Mouse (Mus musculus) frontal cortex, postnatal 36 days (tissue): ENCODE measurements at regions not wholly inside any gene's neighbourhood (a gene's known extent, or its start where the extent isn't known, plus 50 kb on each side); places are given as distances from the start of the nearest gene placed in this dataset.

Experiments
- DNase-seq, 2 experiments: peaks; one replicate each; pipeline ENCODE4 v3.0.0; 2022; ENCODE audit warnings: low spot score in 2 of 2

DNA sequence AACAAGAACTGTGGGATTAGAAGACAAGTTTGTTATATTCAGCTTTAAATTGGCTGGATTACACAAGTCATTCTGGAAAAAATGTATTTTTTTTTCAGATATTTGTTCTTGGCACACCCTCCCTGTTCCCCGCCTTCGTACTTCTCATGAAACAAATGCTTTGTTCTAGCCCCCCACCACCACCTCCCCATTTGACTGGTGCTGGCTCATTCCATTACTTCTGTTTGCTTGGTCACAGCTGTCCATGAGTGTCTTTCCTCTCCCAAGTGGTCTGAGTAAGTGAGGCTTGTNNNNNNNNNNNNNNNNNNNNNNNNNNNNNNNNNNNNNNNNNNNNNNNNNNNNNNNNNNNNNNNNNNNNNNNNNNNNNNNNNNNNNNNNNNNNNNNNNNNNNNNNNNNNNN lies 491.8 kb downstream of the Lmo4 start:
- DNase-seq, result no peak

- peak in 1 of 2 experiments; percentile 25 for DNase-seq
Measured at GRCm38 (mm10) chr3:143710805-143711469, 494.1 kb downstream of the Lmo4 start.

- no peak for DNase-seq
Measured at GRCm38 (mm10) chr3:143706679-143707078, 498.3 kb downstream of the Lmo4 start.

DNA sequence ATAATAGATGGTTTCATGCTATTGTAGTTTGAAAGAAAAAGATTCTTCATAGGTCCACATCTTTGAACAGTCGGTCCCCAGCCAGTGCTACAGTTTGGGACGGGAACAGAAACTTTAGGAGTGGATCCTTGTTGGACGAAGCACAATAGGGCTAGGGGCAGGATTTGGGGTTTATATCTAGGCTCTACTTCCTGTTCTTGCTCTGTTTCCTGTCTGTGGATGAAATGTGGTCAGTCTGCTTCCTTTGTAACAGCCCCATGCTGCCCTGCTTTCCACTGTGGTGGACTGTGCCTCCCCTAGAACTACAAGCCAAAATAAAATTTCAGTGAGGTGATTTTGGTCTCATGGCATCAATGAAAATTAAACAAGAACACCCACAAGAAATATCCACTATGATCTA lies 510.2 kb downstream of the Lmo4 start:
- no peak for DNase-seq

GRCm38 (mm10) chr3:143685742-143686141 lies 519.3 kb downstream of the Lmo4 start:
- no peak for DNase-seq

GRCm38 (mm10) chr3:143678186-143678585 lies 526.8 kb downstream of the Lmo4 start:
- no peak for DNase-seq

- no peak for DNase-seq
Measured at GRCm38 (mm10) chr3:143674855-143675254, 530.2 kb downstream of the Lmo4 start.

DNA sequence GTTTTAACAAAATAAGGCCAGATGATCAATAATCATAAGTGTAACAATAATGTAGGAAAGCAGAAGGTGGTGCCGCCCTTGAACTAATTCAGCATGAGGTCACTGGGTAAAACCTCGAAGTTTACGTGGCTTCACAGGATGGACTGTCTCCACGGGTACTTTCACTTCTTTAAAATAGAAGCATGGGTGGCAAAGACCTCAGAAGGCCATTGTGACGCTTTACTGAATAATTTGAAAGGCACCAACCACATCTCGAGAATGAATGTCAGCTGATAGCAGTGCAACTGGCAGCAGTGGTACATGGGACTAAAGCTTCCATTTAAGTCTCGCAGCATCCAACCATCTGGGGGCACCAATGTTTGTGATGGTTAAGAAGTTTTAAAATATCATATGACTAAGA lies 530.6 kb downstream of the Lmo4 start:
- DNase-seq, result no peak

GRCm38 (mm10) chr3:143662041-143662685 lies 542.9 kb downstream of the Lmo4 start:
- DNase-seq, result no peak

GRCm38 (mm10) chr3:143659421-143659978 lies 545.5 kb downstream of the Lmo4 start:
- DNase-seq, result no peak

DNA sequence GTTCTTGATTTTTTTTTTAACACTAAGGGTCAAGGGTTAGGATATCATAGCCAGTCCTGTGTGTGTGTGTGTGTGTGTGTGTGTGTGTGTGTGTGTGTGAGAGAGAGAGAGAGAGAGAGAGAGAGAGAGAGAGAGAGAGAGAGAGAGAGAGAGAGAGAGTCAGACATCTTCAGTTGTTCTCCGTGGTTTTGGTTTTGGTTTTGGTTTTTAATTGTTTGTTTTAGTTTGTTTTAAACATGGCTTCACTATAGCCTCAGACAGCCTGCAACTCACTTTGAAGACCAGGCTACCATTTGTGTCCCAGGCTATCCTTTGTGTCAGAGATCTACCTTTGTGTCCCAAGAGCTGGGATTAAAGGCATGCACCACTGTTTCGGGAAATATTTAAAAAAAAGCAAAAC lies 557.8 kb downstream of the Lmo4 start:
- DNase-seq, result no peak

DNA sequence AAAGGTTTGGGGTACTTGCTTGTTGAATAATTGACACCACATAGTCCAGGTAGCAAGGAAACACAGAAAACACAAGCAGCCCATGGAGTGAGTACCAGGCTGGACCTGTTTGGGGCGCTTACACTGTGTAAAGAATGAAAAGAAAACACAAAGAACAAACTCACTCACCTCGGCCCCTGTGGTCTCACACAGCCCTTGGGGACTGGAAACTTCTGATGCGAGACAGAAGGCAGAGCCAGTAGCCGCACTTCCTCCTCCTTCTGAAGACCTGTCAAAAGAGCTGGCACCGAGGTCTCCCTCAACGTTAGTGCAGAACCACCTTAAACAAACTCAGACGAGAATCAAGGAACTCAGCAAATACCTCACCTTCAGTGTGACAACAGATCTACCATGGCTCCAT lies 558.2 kb downstream of the Lmo4 start:
- no peak for DNase-seq

DNA sequence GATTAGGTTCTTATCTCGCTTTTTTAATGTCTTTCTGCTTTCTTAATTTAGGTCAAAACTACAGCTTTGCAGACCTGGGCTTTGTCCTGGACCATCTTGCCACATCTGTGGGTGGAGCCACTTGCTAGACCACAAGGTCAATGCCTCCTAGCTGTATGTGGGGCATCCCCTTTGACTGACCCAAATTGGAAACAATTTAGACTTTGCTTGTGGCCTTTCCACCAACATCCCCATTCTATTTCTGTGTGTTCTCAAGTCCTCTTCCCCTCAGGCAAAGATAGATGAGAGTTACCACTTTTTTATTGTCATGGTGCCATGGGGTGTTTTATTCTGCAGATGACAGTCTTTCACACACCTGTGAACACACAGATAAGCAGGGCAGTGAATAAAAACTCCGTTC lies 572.0 kb downstream of the Lmo4 start:
- DNase-seq, result no peak

DNA sequence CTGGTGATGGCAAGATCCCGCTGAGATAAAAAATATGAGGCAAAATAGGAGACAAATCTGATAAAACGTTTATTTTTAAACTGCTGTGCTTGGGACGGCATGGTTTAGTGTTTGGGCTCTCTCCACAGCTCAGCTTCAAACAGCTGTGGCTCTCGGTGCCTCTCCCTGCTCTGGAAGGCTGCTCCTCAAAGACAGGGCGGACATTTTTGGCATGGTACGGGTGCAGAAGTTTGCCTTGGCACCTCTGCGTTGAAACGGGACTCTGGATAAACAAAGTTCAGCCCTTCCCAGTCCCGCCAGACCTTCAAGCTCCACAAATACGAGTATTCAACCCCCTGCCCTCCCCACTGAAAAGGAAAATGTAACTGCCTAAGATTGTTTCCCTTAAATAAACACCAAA lies 573.8 kb downstream of the Lmo4 start:
- DNase-seq, result no peak

- DNase-seq, result no peak
Measured at GRCm38 (mm10) chr3:143624906-143625305, 580.1 kb downstream of the Lmo4 start.

GRCm38 (mm10) chr3:143622275-143622674 lies 582.7 kb downstream of the Lmo4 start:
- no peak for DNase-seq

- DNase-seq, result no peak
Measured at GRCm38 (mm10) chr3:143619125-143619524, 585.9 kb downstream of the Lmo4 start.

GRCm38 (mm10) chr3:143614895-143615294 lies 590.1 kb downstream of the Lmo4 start:
- no peak for DNase-seq

DNA sequence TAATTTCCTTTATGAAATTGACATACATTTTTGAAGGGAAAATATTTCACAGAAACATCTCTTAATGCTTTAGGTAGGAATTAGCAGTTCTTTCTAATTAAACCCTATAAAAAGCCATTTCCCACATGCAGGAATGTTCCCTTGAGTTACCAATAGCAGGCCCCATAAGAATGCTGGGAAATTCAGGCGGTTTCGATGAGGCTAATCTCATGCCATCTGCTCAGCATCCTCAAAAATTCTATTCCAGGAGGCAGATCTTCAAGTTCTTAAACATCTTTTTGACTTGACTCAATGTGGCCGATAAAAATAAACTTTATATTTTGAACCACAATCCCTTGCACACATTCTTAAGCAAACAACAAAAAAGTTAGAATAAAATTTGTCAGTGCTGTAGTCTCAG lies 591.0 kb downstream of the Lmo4 start:
- peak in 1 of 2 experiments; percentile 67 for DNase-seq

DNA sequence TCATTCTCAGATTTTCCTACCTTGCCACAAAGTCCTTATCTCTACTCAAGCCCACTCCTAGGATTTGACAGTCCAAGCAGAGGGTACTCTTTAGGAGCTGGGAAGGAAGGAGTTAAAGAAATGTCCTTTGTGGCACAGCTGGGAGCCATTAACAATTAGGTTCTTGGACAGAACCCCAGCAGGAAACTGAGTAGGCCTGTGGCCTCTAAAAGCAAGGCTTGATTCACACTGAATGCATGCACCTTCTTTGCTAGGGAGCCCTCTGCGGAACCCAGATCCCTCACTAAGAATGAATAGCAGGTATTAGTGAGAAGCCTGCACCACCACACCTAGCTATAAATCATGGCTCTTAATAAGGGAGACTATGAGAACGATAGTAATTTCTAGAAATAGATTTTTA lies 595.3 kb downstream of the Lmo4 start:
- DNase-seq, result no peak

GRCm38 (mm10) chr3:143599120-143599519 lies 605.9 kb downstream of the Lmo4 start:
- DNase-seq, result no peak

DNA sequence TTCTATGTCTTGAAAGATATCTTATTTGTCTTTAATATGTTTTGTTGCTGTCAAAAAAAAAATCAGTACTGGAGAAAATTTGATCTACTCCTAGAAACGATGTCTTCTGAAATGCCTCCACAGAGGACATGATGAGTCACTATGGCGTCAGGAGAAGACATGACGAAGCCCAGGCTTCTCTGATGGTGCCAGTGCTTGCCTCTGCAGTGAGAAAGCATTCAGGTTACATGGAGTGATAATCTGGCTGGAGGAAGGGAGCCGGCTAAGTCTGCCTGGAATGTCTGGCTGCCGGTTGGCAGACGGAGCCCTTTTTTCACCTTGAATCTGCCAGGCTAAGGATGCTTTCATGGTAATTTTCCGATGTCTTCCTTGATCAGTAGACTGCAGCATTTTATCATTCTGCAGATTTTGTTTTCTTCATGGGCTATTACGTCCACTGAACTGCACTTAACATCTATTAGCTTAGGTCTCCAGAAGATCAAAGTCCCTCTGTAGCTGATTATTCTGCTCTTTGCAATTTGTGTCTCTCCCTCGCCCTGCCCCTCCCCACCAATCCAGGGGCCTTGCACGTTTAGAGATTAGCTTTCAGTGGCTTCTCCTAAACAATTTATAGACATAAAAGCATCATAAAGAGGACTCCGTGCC lies 607.9 kb downstream of the Lmo4 start:
- no peak for DNase-seq
